Mouse (Mus musculus): ENCODE results near the gene Abcc4. TPM values are rescaled to one million over a fixed set of nuclear protein-coding genes. Genes with fewer than 3 reads are reported as not detected.

Gene Abcc4
- polyA plus RNA-seq, 1 experiment from 2014 or later, result 3.0 TPM

GRCm38 (mm10) chr14:118608317-118608716 is 97.7 kb downstream of the Abcc4 start:
- peaks cover 7% of the 10 kb centered on the region for H3K4me1 ChIP-seq
- no peak for DNase-seq (ENCODE audit: extremely low spot score, low spot score)
- peak overlapping the region; percentile 44; the same call in 1 of the 2 replicates for H3K27ac ChIP-seq
- H3K4me3 ChIP-seq, result no peak overlapping the region
- 91% methylated on average over 7 of the region's 7 CpGs for WGBS
- no peaks in the 10 kb centered on the region for H3K9me3 ChIP-seq
- H3K36me3 ChIP-seq (replicated peaks), result peaks cover 7% of the 10 kb centered on the region
- H3K27me3 ChIP-seq (ENCODE audit: poor library complexity, severe bottlenecking), result no peaks in the 10 kb centered on the region

DNA sequence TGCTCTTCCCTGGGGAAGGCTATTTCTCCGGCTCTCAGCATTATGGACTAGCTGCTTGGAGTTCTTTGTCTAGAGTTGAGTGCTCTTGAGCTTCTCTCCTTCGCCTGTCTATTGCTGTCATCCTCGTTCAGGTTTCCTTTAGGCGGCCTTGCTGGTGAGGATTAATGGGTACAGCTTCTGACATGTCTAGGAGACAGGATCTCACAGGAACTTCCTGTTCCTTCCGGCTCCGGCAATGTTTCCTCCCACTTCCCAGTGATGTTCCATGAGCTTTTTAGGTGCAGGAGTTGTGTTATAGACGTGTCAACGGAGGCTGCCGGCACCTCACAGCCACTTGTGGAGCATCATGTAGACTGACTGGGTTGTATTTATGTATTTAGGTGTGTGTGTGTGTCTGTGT is 99.5 kb downstream of the Abcc4 start:
- DNase-seq (ENCODE audit: extremely low spot score, low spot score), result no peak
- no peaks in the 10 kb centered on the region for H3K9me3 ChIP-seq
- H3K4me1 ChIP-seq, result peaks cover 16% of the 10 kb centered on the region
- 91% methylated on average over 9 of the region's 9 CpGs for WGBS
- H3K36me3 ChIP-seq (replicated peaks), result peaks cover 7% of the 10 kb centered on the region
- no peak overlapping the region for H3K4me3 ChIP-seq
- no peaks in the 10 kb centered on the region; the same call in 1 of the 2 replicates for H3K27me3 ChIP-seq (ENCODE audit: poor library complexity, severe bottlenecking)
- no peak overlapping the region for H3K27ac ChIP-seq

DNA sequence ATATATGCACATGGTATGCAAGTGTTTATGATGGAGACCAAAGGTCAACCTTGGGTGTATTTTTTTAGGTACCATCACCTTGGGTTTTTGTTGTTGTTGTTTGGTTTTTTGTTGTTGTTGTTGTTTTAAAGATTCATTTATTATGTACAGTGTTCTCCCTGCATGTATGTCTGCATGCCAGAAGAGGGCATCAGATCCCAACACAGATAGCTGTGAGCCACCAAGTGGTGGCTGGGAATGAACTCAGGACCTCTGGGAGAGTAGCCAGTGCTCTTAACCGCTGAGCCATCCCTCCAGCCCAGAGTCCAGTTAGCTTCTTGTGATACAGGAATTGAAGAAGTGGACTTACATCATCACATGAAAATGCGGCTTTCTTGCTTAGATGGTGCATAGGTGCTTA is 101.1 kb downstream of the Abcc4 start:
- DNase-seq (ENCODE audit: extremely low spot score, low spot score), result no peak
- H3K4me3 ChIP-seq, result no peak overlapping the region
- WGBS, result 89% methylated on average over 2 of the region's 2 CpGs
- H3K36me3 ChIP-seq (replicated peaks), result no peaks in the 10 kb centered on the region
- H3K27ac ChIP-seq, result no peak overlapping the region
- H3K9me3 ChIP-seq, result no peaks in the 10 kb centered on the region
- no peaks in the 10 kb centered on the region; the same call in 1 of the 2 replicates for H3K27me3 ChIP-seq (ENCODE audit: poor library complexity, severe bottlenecking)
- peaks cover 28% of the 10 kb centered on the region for H3K4me1 ChIP-seq

DNA sequence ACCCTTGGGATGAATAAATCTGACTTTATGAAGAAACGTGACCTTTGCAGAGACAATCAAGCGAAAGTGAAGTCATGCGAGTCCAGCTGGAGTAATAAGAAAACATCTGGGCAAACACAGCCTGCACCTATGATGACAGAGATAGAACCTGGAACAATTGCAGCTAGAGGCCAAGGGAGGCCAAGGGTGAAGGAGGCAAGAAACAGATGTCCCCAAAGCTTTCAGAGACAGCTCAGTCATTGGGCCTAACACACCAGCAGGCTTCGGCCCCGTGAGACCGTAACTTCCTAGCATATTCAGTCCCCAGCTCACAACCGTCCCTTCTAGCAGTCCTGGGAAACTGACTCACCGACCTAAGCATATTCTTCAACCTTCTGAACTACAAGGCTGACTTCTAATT is 104.0 kb downstream of the Abcc4 start:
- H3K27me3 ChIP-seq (ENCODE audit: poor library complexity, severe bottlenecking), result peaks cover 15% of the 10 kb centered on the region; the same call in 1 of the 2 replicates
- no peak overlapping the region for H3K27ac ChIP-seq
- H3K4me1 ChIP-seq, result peaks cover 24% of the 10 kb centered on the region
- no peak for DNase-seq (ENCODE audit: extremely low spot score, low spot score)
- H3K9me3 ChIP-seq, result no peaks in the 10 kb centered on the region
- 76% methylated on average over 8 of the region's 8 CpGs for WGBS
- H3K36me3 ChIP-seq (replicated peaks), result peaks cover 8% of the 10 kb centered on the region
- no peak overlapping the region for H3K4me3 ChIP-seq

GRCm38 (mm10) chr14:118600746-118601145 is 105.3 kb downstream of the Abcc4 start:
- WGBS, result 56% methylated on average over 6 of the region's 6 CpGs
- peaks cover 17% of the 10 kb centered on the region; the same call in 1 of the 2 replicates for H3K27me3 ChIP-seq (ENCODE audit: poor library complexity, severe bottlenecking)
- no peak overlapping the region for H3K4me3 ChIP-seq
- H3K4me1 ChIP-seq, result peaks cover 34% of the 10 kb centered on the region
- no peaks in the 10 kb centered on the region for H3K9me3 ChIP-seq
- peak overlapping the region; percentile 1; the same call in 1 of the 2 replicates for H3K27ac ChIP-seq
- peaks cover 8% of the 10 kb centered on the region for H3K36me3 ChIP-seq (replicated peaks)
- DNase-seq (ENCODE audit: extremely low spot score, low spot score), result no peak

DNA sequence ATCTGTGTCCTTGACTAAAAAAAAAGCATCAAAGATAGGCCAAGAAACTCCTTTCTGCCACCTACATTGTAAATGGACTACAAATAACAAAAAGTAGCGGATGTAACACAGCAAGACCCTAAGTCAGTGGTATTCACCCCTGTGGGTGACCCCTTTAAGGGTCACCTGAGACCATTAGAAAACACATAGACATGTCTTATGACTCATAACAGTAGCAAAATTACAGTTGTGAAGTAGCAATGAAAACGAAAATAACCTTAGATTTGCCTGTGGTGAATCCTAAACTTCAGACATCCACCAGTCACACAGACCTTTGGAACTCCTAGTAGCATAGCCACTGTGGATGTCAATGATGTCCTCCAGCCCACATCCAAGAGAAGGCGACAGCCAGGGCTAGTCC is 107.3 kb downstream of the Abcc4 start:
- no peaks in the 10 kb centered on the region for H3K9me3 ChIP-seq
- no peak overlapping the region for H3K4me3 ChIP-seq
- H3K27me3 ChIP-seq (ENCODE audit: poor library complexity, severe bottlenecking), result peaks cover 24% of the 10 kb centered on the region
- H3K36me3 ChIP-seq (replicated peaks), result peaks cover 8% of the 10 kb centered on the region
- no peak overlapping the region for H3K27ac ChIP-seq
- DNase-seq (ENCODE audit: extremely low spot score, low spot score), result no peak
- peaks cover 43% of the 10 kb centered on the region for H3K4me1 ChIP-seq
- 88% methylated on average over 3 of the region's 3 CpGs for WGBS

- 91% methylated on average over 13 of the region's 13 CpGs for WGBS
These were observed 111.6 kb downstream of the Abcc4 start for GRCm38 (mm10) chr14:118594463-118594862.

DNA sequence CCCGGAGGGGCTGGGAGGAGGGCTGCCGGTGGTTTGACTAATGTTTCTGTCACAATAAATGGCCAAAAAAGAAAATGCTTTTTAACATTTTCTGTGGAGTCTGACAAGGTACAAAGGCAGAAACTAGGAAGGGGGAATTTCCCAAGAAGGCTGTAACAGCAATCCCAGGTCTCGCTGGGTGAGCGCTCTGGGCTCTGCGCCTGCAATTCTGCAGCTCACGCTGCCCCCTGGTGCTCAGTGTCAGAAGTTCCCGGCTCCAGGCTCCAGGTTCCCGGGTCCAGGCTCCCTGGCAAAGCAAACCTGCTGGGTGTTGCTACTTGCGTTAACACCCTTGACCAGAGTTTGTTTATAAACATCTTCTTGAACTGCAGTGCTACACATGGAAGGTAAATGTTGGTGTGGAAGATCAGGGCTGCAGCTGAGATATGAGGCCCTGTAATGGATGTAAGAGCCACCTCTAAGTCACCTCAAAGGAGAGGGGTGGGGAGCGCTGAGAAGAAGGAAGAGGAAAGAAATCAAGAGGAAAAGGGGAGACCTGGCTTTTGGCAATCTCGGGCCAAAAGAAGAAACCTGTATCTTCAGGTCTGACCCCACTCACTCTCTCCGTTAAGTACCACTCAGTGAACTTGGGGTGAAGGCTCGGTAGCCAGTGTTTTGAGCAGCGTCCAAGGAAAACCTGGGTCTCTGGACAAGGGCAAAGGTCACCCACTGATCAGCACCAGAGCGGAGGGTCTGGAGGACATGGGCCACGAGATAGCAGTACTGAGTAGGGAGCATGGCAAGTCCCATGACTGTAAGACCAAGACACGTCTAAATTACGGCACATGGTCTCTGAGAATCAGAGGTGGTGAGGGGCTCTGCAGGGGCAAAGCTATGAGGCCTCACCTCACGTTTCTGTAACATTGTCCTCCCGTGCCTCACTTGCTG is 114.3 kb downstream of the Abcc4 start:
- H3K9me3 ChIP-seq, result no peaks in the 10 kb centered on the region
- peak; percentile 79 for DNase-seq (ENCODE audit: extremely low spot score, low spot score)
- peaks cover 47% of the 10 kb centered on the region for H3K27me3 ChIP-seq (ENCODE audit: poor library complexity, severe bottlenecking)
- H3K4me3 ChIP-seq, result no peak overlapping the region
- H3K4me1 ChIP-seq, result peaks cover 33% of the 10 kb centered on the region
- no peak overlapping the region; the same call in 1 of the 2 replicates for H3K27ac ChIP-seq
- WGBS, result 53% methylated on average over 20 of the region's 20 CpGs
- H3K36me3 ChIP-seq (replicated peaks), result no peaks in the 10 kb centered on the region; the same call in 1 of the 2 replicates

More at GRCm38 (mm10) chr14:118594463-118594862, 111.6 kb downstream of the Abcc4 start:
- no peak overlapping the region for H3K27ac ChIP-seq
- no peaks in the 10 kb centered on the region for H3K9me3 ChIP-seq
- H3K4me1 ChIP-seq, result peaks cover 33% of the 10 kb centered on the region
- H3K27me3 ChIP-seq (ENCODE audit: poor library complexity, severe bottlenecking), result peaks cover 64% of the 10 kb centered on the region
- H3K4me3 ChIP-seq, result no peak overlapping the region
- H3K36me3 ChIP-seq (replicated peaks), result peaks cover 8% of the 10 kb centered on the region
- DNase-seq (ENCODE audit: extremely low spot score, low spot score), result no peak

DNA sequence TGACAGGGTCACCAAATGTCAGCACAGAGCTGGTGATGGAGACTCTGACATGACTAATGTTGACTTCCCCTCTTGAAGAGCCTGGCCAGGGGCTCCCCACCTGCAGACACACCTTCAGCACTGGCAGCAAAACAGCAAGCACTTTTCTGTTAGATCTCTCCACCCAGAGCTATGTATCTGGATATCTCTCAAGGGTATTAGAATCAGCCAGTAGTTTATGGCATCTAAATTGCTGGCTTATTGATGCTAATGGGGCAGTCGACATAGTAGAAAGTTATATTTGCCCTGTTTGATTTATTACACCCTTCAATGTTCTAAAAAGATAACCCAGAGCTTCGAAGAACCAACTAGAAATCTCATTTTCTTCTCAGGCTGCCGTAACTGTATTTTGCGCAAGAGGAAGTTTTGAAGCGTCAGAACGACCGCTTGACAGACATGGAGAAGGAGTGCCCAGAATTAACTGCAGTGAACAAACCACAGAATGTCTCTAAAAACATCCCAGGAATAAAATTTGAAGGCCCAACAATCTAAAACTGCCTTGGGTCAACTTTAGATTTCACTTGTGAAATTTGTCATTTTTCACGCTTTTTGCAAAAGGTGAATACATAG is 123.6 kb downstream of the Abcc4 start:
- DNase-seq (ENCODE audit: extremely low spot score, low spot score), result no peak

DNA sequence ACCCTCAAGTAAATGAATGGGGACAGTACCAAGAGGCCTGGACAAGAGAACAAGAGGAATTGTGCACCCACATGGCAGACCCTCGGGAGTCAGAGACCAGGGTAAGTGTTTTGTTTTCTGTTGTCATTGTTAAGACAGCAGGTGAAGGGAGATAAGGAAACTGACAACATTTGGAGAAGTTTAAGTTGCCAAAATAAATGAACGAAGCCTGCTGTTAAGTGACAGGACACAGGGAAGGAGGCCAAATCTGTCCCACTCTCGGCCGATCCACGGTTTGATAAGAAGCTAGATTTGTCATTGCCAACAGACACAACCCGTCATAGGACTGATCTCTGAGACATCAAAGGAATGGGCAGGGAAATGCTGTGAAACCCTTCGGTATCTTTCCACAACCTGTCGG is 124.3 kb downstream of the Abcc4 start:
- Histone ChIP-seq H3K4me3 (no peak overlapping the region), H3K27ac (no peak overlapping the region), H3K9me3 (peaks cover 4% of the 10 kb centered on the region), H3K27me3 (ENCODE audit: poor library complexity, severe bottlenecking) (no peaks in the 10 kb centered on the region), H3K36me3 (replicated peaks) (no peaks in the 10 kb centered on the region), H3K4me1 (0 out of 2 replicates have a peak, but pooled peaks cover 3% of the 10 kb centered on the region)
- DNase-seq (ENCODE audit: extremely low spot score, low spot score), result no peak
- WGBS, result 83% methylated on average over 8 of the region's 8 CpGs

More for the DNA sequence above, 123.6 kb downstream of the Abcc4 start:
- no peaks in the 10 kb centered on the region for H3K9me3 ChIP-seq
- no peaks in the 10 kb centered on the region for H3K27me3 ChIP-seq (ENCODE audit: poor library complexity, severe bottlenecking)
- H3K4me1 ChIP-seq, result 0 out of 2 replicates have a peak, but pooled peaks cover 3% of the 10 kb centered on the region
- 95% methylated on average over 8 of the region's 8 CpGs for WGBS
- H3K4me3 ChIP-seq, result no peak overlapping the region
- no peaks in the 10 kb centered on the region for H3K36me3 ChIP-seq (replicated peaks)
- H3K27ac ChIP-seq, result no peak overlapping the region

DNA sequence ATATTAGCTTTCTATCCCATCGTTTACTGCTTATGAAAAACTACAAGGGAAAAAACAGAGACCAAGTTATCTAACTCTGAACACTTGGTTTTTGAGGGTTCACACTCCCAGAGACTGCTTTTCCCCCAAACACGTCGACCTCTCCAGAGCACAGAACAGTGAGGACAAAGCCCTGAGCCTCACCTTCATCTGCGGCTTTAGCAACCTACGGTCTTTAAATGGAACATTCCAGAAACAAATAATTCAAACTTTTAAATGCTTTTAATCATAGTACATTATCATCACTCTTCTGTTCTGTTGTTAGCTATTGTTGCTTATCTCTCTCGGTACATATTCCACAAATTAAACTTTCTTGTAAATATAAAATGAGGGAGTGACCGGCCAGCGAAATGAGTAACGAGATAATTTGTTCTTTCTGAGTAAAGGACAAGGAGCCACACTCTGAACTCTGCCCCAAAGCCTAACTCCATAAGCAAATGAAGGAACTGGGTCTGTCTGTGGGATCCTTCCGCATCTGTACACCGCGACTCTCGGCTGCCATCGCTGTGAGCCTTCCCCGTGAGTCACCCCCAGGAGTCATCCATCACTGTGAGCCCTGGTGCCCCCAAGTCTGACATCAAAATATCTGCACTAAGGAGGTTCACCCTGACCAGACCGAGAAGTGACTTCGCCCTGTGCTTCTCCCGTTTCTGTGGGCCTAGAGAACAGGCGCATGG is 126.8 kb downstream of the Abcc4 start:
- no peaks in the 10 kb centered on the region for H3K36me3 ChIP-seq (replicated peaks)
- no peak for DNase-seq (ENCODE audit: extremely low spot score, low spot score)
- H3K4me1 ChIP-seq, result no peaks in the 10 kb centered on the region
- no peaks in the 10 kb centered on the region for H3K27me3 ChIP-seq (ENCODE audit: poor library complexity, severe bottlenecking)
- no peak overlapping the region for H3K4me3 ChIP-seq
- peaks cover 4% of the 10 kb centered on the region for H3K9me3 ChIP-seq
- 95% methylated on average over 19 of the region's 19 CpGs for WGBS
- no peak overlapping the region for H3K27ac ChIP-seq

- WGBS, result 93% methylated on average over 5 of the region's 5 CpGs
- no peaks in the 10 kb centered on the region for H3K27me3 ChIP-seq (ENCODE audit: poor library complexity, severe bottlenecking)
- no peak overlapping the region for H3K27ac ChIP-seq
- H3K9me3 ChIP-seq, result peaks cover 4% of the 10 kb centered on the region
- H3K4me3 ChIP-seq, result no peak overlapping the region
- no peaks in the 10 kb centered on the region for H3K4me1 ChIP-seq
- no peak for DNase-seq (ENCODE audit: extremely low spot score, low spot score)
- no peaks in the 10 kb centered on the region for H3K36me3 ChIP-seq (replicated peaks)
These were observed 128.1 kb downstream of the Abcc4 start for GRCm38 (mm10) chr14:118577895-118578294.
